Mouse (Mus musculus) urinary bladder, postnatal 10 days (tissue): Measurements from ENCODE around the gene Rhbg.

Source experiments
- DNase-seq: peaks from one replicate; pipeline ENCODE4 v3.0.0; 2022; ENCODE audit warnings: low spot score

Gene Rhbg

DNA sequence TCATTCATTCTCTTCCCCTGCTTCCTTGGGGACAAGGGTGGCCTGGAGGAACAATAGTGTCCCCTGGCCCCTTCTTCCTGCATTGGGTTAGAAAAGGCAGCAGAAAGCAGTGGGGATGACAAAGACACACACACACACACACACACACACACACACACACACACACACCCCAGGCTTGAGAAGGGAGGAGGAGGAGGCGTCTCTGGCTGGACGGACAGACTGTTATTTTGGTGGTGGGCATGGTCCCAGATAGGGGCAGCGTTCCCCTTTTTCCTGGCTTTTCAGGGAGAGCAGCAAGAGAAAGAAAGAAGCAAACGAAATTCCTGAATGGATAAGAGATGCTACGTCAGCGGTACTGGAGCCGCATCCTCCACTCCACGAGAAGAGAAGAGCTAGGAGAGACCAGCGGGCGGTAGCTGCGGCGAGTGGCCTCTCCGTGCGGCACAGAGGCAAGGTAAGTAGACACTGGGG, 47.6 kb downstream of the Rhbg start:
- no peak for DNase-seq

DNA sequence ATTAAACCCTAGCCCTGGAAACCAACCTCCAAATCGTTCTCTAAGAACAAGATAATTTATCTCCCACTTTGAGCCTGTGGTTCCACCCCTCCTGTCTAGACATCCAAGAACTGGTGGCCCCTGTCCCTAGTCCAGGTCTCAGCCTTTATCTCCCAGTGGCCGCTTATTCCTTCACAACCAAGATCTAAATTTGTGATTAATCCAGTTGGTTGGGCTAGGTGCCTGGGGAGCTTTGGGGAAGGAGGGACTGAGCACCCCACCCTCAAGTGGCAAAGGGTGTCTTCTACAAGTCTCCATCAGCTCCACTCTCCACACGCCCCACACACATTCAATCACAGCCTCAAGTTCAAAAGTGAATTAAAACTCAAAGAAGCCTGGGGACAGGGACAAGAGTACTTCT, 48.0 kb downstream of the Rhbg start:
- DNase-seq = no peak

DNA sequence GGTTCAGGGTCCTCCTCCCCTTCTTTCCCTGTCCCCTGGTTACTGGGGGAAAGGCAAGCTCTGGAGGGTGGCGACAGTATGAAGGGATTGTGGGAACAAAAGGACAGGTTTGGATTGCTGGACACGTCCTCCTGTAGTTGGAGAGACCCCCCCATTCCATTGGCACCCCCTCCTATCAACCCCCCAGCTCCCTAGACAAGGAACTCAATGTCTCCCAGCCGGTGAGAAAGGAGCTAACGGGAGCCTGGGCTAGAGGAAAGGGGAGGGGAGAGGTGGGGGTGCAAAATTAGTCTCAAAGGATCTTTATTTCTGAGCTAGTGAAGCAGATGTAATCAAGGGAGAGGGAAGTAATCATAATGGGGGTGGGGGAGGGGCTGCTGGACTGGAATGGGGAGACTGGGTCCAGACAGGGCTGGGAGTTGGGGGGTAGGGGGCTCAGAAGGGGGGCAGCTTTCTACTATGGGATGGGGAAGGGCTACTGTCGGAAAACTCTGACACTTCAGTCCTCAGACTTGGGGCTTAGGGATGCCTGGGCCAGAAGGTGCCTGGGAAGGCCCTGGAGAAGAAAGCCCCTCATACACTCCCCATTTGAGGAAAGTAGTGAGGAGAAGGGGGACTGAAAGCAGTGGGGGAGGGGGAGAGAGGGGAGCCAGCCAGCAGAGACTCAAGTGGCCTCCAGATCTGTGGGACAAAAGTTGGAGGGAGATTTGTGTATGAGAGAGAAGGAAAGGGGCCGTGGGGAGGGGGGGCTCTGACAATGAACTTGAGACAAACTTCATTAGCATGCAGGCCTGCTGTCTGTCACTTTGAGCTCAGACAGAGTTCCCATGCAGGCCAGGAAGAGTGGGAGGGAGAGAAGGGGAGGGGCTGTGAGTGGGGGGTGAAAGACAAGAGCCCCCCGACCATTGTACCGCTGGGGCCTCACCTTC, 48.7 kb downstream of the Rhbg start:
- DNase-seq = no peak

DNA sequence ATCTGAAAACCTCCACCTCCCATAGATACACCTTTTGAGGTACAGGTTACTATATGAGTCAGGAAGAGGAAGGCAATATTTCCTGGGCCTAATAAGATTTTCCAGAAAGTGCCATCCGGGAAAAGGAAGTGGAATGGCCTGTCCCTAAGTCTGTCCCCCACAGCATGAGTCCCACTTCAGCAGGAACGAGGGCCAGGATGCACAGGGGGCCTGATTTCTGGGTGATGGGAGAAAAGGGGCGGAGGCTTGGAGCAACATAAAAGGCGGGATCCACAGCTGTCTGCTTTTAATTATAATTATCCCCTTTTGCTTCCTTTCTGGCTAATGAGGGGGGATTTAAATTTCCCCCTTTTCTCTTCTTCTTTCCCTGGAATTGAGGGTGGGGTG, 49.3 kb downstream of the Rhbg start:
- DNase-seq = no peak

DNA sequence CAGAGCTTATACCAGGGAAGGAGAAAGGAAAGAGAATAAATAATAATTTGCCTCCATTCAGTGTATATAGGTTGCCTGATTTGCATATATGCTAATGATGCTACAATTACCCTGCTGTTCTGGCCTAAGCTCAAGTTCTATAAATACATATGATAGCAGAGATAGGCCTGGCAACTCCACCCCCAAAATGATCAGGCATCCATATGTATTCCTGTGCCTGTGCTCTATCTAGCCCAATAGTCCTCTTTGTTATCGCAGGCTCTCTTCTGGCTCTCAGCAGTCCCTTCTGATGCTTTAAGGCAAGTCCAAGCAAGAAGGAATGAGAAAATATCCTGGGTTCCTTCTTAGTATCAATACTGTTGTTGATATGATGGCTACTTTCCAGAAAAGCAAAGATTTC, 49.8 kb downstream of the Rhbg start:
- no peak for DNase-seq

DNA sequence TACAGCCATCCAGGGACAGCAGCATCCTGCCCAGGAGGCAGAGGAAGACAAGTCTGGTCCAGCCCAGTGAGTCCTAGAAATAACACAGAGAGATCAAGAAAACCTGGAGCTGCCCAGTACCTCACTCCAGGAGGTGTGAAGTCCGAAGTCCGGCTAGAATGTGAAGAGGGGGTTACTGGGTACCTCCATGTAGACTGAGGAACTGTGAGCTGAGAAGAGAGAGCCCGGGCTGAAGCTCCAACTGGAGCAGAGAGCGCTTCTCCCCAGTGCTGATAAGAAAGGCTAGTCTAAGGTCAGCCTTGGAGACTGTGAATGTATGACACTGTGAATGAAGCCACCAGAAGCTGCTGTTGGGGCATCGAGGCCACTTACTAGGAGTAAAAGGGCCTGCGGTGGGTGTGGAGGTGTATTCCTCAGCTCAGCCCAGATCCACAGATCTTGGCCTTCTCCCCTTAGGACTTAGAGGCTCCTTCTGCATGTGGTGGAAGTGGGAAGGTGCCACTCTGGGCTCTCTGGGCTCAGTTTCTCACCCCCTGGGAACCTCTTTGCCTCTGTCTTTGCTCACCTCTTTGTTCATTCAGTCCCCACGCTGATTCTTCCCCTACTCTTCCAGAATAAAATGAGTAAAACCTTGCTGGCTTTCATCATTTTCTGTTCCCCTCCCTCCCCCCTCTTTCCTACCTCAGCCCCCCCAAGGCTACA, 50.4 kb downstream of the Rhbg start:
- DNase-seq = no peak

DNA sequence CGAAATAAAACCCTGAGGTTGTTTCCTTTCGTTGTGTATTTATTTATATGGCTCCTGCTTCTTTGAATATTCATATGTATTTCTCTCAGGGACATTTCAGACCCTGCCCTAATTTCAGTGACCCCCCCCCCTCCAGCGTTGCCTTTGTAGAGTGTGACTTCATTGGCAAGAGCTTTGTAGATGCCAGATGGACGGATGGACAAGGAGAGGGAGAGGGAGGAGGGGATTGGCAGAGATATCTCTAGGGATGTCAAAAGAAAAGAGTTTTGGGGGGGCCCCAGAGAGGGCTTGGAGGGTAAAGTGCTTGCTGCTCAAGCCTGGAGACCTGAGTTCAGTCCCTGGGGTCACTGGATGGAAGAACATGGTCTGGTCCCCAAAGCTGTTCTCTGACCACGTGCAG, 51.1 kb downstream of the Rhbg start:
- no peak for DNase-seq

DNA sequence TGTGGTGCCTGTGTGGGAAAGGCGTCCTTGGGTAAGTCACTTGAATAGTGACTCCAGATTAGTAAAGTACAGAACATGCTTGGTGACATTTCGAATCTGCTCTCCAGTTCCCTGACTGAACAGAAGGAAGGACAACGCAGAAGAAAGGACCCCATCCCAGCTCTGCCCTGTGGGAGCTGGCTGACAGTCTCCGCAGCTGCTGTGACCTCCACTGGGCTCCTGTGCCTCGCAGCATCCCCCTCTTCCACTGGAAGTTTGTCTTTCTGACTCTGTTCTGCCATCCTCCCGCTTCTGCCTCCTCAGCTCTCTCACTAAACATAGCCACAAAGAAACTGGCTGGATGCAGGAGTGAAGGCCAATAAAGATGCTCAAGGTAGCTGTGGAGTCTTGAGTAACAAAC, 51.5 kb downstream of the Rhbg start:
- no peak for DNase-seq

DNA sequence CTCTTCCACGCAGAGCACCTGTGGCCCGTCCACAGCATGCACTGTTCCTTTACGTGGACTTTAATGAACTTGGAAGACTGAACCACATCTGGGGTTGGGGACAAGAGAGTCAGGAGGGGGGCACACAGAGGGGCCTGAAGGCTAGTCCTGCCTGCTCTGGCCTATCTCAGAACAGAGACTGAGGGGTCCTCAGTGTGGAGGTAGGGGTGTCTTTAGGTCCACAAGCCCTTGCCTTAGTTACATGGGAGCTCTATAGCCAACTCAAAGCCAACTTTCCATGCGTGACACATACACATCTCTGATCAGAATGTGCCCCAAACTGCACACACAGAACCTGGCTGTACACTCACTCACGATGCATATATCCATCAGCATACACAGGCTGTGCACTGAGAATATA, 52.9 kb downstream of the Rhbg start:
- no peak for DNase-seq

DNA sequence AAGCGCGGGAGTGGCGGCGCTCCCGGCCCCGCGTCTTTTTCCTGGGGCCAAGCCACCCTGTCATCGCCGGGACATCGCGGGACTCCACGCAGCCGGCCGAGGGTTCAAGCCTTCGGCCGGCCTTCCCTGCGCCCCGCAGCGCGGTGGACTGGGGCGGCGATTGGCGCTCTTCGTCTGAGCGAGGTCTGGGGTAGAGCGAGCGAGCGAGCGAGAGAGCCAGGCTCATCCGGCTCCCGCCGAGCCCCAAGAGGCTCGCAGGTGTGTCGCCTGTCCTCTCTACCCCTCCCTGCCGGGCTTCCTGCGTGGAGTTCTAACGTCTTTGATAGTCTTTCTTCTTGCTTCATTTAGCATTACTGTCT, 53.6 kb downstream of the Rhbg start:
- DNase-seq = no peak

DNA sequence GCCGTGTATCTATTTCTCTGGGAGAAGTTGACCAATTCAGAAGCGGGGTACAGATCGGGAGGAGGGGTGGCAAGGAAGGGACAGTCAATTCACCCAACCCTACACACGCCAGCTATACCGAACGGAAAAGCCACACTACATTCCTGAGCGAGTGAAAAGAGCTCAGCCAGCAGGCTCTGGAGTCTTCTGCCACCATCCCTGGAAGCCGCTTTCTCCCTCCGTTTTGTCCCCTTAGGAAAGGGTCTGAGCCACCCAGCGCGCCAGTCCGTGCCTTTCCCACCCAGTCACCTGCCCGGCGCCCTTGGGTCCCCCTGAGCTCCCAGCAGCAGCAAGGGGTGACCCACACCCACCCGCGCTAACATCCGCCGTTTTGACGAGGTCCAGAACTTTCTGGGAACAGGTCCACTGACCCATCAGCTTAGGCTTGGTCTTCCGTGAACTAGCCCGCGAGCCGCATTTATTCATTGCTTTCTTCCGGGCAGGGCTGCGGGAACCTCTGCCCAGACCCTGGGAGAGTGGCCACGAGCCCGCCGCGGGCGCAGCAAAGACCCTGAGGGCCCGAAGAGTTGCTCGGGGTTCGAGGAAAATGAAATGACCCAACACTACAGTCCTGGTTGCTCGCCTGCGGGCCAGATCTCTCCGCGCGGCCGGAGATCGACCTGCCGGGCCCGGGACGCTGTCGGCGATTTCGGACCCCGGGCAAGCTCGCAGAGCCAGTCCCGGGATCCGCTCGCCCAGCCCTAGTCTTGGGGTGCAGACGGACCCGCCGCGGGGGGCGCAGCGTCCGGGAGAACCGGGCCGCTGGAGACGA, 54.1 kb downstream of the Rhbg start:
- DNase-seq = no peak

DNA sequence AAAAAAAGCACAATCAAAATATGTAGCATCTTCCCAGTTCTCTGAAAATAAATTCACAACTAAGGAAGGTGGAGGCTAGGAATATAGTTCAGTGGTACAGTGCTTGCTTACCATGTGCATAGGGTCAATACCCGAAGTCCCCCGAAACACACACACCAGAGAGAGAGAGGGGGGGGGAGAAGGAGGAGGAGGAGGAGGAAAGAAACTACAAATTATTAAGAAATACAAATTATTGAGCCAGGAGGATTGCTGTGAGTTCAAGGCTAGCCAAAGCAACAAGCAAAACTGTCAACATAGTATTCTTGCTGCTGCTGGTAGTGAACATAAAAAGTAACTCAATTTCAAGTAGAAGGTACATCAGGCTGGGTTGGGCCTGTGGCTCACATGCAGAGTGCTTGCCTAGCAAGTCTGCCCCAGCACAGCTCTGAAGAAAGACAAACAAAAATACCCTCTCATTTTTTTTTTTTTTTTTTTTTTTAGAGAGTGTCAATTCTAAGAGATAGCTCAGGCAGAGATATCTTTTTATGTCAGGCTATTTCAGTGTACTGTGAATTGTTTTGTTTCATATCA, 54.9 kb downstream of the Rhbg start:
- no peak for DNase-seq

DNA sequence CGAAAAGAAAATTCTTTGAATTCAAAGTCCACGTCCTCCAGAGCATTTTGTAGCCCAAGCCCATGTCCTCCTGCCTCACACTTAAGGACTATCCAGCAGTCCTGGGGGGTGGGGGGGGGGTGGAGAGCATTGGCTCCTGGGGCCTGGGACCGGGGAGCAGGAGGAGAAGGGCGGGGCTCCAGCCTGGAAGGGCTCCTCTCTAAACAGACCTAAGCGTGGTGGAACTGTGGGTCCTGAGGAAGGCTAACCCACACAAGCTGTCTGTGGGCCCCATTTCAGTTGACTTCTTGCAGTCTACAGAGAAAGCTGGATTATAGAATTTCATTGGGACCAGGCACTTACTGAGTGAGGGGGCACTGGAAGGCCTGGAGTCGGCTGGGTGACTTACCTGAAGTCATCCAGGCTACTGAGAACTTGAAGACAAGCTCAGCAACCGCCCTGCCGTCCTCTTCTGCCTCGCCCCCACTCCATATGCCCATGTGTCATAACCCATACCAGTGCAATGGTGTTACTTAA, 55.9 kb downstream of the Rhbg start:
- no peak for DNase-seq

DNA sequence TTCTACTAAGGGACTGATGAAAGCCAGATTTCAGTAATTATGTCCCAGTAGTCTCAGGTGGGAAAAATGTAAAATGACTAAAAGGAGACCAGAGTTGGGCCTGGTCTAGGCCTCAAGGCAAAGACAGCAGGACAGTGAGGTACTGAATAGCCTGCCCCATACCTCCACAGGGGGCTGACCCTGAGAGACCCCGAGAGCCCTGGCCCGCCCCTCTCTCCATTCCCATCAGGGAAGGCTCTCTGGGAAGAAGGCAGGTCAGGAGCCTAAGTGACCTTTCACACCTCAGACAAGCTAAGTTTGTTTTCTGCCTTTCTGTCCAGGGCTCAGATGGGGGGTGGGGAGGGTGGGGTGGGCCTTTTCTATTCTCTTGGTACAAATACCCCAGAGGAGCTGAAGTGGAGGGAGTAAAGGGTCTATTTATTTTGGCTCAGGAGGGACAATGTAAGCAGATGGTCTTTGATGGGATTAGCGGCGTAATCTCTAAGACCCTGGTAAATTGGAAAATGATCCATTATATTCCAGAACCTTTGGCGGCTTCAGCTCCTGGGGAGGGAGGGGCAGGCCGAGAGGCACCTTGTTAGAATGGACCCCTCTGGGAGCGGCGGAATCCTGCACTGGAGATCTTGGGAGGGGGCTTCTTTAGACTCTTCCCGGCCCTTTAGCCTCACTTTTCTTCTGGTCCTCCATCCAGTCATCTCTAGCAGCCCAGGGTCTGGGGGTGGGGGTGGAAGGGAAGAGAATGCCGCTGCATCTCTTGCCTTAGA, 56.6 kb downstream of the Rhbg start:
- no peak for DNase-seq
